Mouse (Mus musculus) MEL (cell line): Measurements from ENCODE around the gene Dph1. TPM values are rescaled to one million over a fixed set of nuclear protein-coding genes. Genes with fewer than 3 reads are reported as not detected.

Experiments used
- DNase-seq: peaks from one replicate; pipeline ENCODE4 v3.0.0; 2011; ENCODE audit warnings: low read depth, low spot score
- H3K27ac ChIP-seq: 2 replicates; pipeline ENCODE4 v1.5.1; 2012; ENCODE audit warnings: low read depth, mild to moderate bottlenecking, control low read depth, low read length, moderate library complexity; ENCODE audit not compliant: control insufficient read depth
- H3K27me3 ChIP-seq, 2 experiments: fragments of 150-350 bp in 1 of 2; sonication (generic) in 1 of 2; 2 replicates each; pipeline ENCODE4 v1.6.1; 2012; ENCODE audit warnings: low read length in 2 of 2, mild to moderate bottlenecking in 2 of 2, improper control_type of control experiment in 1 of 2, moderate library complexity in 1 of 2; ENCODE audit not compliant: insufficient read depth in 2 of 2, control insufficient read depth in 1 of 2
- H3K36me3 ChIP-seq, 2 experiments: 2 replicates each; pipeline ENCODE4 v1.6.1; 2012 to 2014; ENCODE audit warnings: low read length in 2 of 2, improper control_type of control experiment in 1 of 2, inconsistent platforms in 1 of 2, mild to moderate bottlenecking in 1 of 2; ENCODE audit not compliant: insufficient read depth in 2 of 2, control insufficient read depth in 1 of 2
- H3K4me1 ChIP-seq, 2 experiments: fragments of 150-350 bp in 1 of 2; sonication (generic) in 1 of 2; 2 replicates each; pipeline ENCODE4 v1.6.1; 2012; ENCODE audit warnings: low read length in 2 of 2, improper control_type of control experiment in 1 of 2, mild to moderate bottlenecking in 1 of 2; ENCODE audit not compliant: insufficient read depth in 2 of 2, control insufficient read depth in 1 of 2
- H3K4me3 ChIP-seq, 2 experiments: fragments of 150-350 bp in 1 of 2; sonication (generic) in 1 of 2; 2 replicates each; pipeline ENCODE4 v1.5.1; 2012; ENCODE audit warnings: low read depth in 2 of 2, low read length in 2 of 2, mild to moderate bottlenecking in 2 of 2, moderate library complexity in 2 of 2, control low read depth in 1 of 2, improper control_type of control experiment in 1 of 2; ENCODE audit not compliant: control insufficient read depth in 1 of 2, insufficient read depth in 1 of 2
- H3K79me2 ChIP-seq: 2 replicates; pipeline ENCODE4 v1.6.1; 2012; ENCODE audit warnings: mild to moderate bottlenecking, low read length, moderate library complexity; ENCODE audit not compliant: control insufficient read depth, poor library complexity, insufficient read depth
- H3K9ac ChIP-seq: 2 replicates; pipeline ENCODE4 v1.6.1; 2012; ENCODE audit warnings: low read depth, mild to moderate bottlenecking, control low read depth, low read length, moderate library complexity; ENCODE audit not compliant: control insufficient read depth, poor library complexity, severe bottlenecking
- H3K9me3 ChIP-seq: fragments of 150-350 bp; sonication (generic); replicated peaks from 2 replicates; pipeline ENCODE4 v1.6.1; 2012; ENCODE audit warnings: mild to moderate bottlenecking, low read length, improper control_type of control experiment, moderate library complexity; ENCODE audit not compliant: insufficient read depth
- CHD1 ChIP-seq: IDR thresholded peaks from 2 replicates; pipeline ENCODE4 v1.6.1; 2012; ENCODE audit warnings: low read depth, mild to moderate bottlenecking, inconsistent platforms, low read length, improper control_type of control experiment
- CHD2 ChIP-seq: IDR thresholded peaks from 2 replicates; pipeline ENCODE4 v1.6.1; 2011; ENCODE audit warnings: low read length, improper control_type of control experiment
- E2F4 ChIP-seq: IDR thresholded peaks from 2 replicates; pipeline ENCODE4 v1.6.1; 2011; ENCODE audit warnings: low read depth, low read length, improper control_type of control experiment, borderline replicate concordance
- ETS1 ChIP-seq: IDR thresholded peaks from 2 replicates; pipeline ENCODE4 v1.6.1; 2012; ENCODE audit warnings: low read depth, mild to moderate bottlenecking, inconsistent platforms, low read length, improper control_type of control experiment, moderate library complexity
- GABPA ChIP-seq: IDR thresholded peaks from 2 replicates; pipeline ENCODE4 v1.6.1; 2012; ENCODE audit warnings: low read depth, mild to moderate bottlenecking, inconsistent platforms, low read length, improper control_type of control experiment, moderate library complexity
- GATA1 ChIP-seq: IDR thresholded peaks from 2 replicates; pipeline ENCODE4 v1.6.1; 2011; ENCODE audit warnings: low read depth, low read length, improper control_type of control experiment
- KAT2A ChIP-seq: conservative IDR thresholded peaks from 2 replicates; pipeline ENCODE4 v1.6.1; 2012; ENCODE audit warnings: low read depth, low read length, improper control_type of control experiment, inconsistent platforms
- MAX ChIP-seq: IDR thresholded peaks from 2 replicates; pipeline ENCODE4 v1.6.1; 2011; ENCODE audit warnings: low read length, improper control_type of control experiment
- MXI1 ChIP-seq: IDR thresholded peaks from 2 replicates; pipeline ENCODE4 v1.6.1; 2011; ENCODE audit warnings: mild to moderate bottlenecking, low read depth, low read length, improper control_type of control experiment
- MYC ChIP-seq: IDR thresholded peaks from 2 replicates; pipeline ENCODE4 v1.6.1; 2011; ENCODE audit warnings: low read depth, mild to moderate bottlenecking, low read length, improper control_type of control experiment, moderate library complexity
- NRF1 ChIP-seq: IDR thresholded peaks from 2 replicates; pipeline ENCODE4 v1.6.1; 2014; ENCODE audit warnings: low read depth, mild to moderate bottlenecking, inconsistent platforms, low read length, improper control_type of control experiment, moderate library complexity; ENCODE audit not compliant: poor library complexity, insufficient read depth, severe bottlenecking
- POLR2AphosphoS2 ChIP-seq: IDR thresholded peaks from 2 replicates; pipeline ENCODE4 v1.6.1; 2011; ENCODE audit warnings: low read length, improper control_type of control experiment
- POLR2AphosphoS5 ChIP-seq: IDR thresholded peaks from 2 replicates; pipeline ENCODE4 v1.6.1; 2012; ENCODE audit warnings: low read depth, borderline replicate concordance, mild to moderate bottlenecking, inconsistent platforms, low read length, moderate library complexity, mixed read lengths
- RAD21 ChIP-seq: IDR thresholded peaks from 2 replicates; pipeline ENCODE4 v1.6.1; 2011; ENCODE audit warnings: mild to moderate bottlenecking, low read depth, low read length, improper control_type of control experiment
- SIN3A ChIP-seq: IDR thresholded peaks from 2 replicates; pipeline ENCODE4 v1.6.1; 2012; ENCODE audit warnings: low read length, improper control_type of control experiment, inconsistent platforms
- SMC3 ChIP-seq: IDR thresholded peaks from 2 replicates; pipeline ENCODE4 v1.6.1; 2011; ENCODE audit warnings: low read depth, low read length, improper control_type of control experiment
- TAL1 ChIP-seq: IDR thresholded peaks from 2 replicates; pipeline ENCODE4 v1.6.1; 2012; ENCODE audit warnings: mild to moderate bottlenecking, inconsistent platforms, low read length, moderate library complexity, mixed read lengths
- TBP ChIP-seq: IDR thresholded peaks from 2 replicates; pipeline ENCODE4 v1.8.0; 2011; ENCODE audit warnings: low read depth, low read length, improper control_type of control experiment
- USF1 ChIP-seq: IDR thresholded peaks from 2 replicates; pipeline ENCODE4 v1.6.1; 2014; ENCODE audit warnings: low read depth, mild to moderate bottlenecking, inconsistent platforms, low read length, improper control_type of control experiment, moderate library complexity
- USF2 ChIP-seq, 2 experiments: IDR thresholded peaks; 2 replicates each; pipeline ENCODE4 v1.6.1; 2011 to 2012; ENCODE audit warnings: improper control_type of control experiment in 2 of 2, low read length in 2 of 2, borderline replicate concordance in 1 of 2, inconsistent platforms in 1 of 2, low read depth in 1 of 2, mild to moderate bottlenecking in 1 of 2; ENCODE audit not compliant: insufficient read depth in 1 of 2
- ZNF384 ChIP-seq: IDR thresholded peaks from 2 replicates; pipeline ENCODE4 v1.6.1; 2012; ENCODE audit warnings: low read depth, mild to moderate bottlenecking, inconsistent platforms, low read length, improper control_type of control experiment
- polyA plus RNA-seq, 2 experiments: library from polyadenylated mRNA; stranded (reverse) in 1 of 2; unstranded in 1 of 2; fragments of >175 nt in 1 of 2; fragments of >200 nt in 1 of 2; gene quantifications; 2 replicates each; pipeline versions ENCODE4 v1.2.1 to v1.2.4; 2012; ENCODE audit warnings: low replicate concordance in 2 of 2, low read depth in 1 of 2; ENCODE audit not compliant: insufficient read length in 2 of 2, insufficient read depth in 1 of 2, missing spikeins in 1 of 2
- total RNA-seq: library from RNA; depleted of rRNA; stranded (reverse); fragments of 300-350 nt; gene quantifications from 2 replicates; pipeline ENCODE4 v1.2.3, GENCODE M21; 2012

The Dph1 gene
- total and polyA plus RNA-seq, 3 experiments: 58.4 to 59.5 TPM; not detected in 1

DNA sequence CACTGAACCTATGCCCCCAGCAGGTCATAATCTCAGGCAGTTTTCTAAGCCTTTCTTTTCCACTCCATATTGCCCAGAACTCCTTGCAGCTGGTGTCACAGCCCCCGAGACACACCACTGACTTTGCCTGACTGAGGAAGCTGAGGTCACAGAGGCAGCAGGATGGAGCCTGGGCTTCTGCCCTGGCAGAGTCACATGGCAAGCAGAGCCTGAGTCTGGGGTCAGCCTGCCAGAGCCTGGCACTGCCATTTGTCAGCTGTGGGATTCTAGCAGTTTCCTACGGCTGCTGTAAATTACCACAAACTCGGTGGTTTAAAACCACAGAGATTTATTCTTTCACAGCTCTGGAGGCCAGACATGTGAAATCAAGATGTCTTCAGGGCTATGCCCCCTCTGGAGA is 36.6 kb upstream of the Dph1 start:
- Histone ChIP-seq H3K36me3 (no peaks in the 10 kb centered on the region), H3K9ac (no peak overlapping the region), H3K79me2 (no peaks in the 10 kb centered on the region), H3K9me3 (no peaks in the 10 kb centered on the region), H3K27me3 (no peaks in the 10 kb centered on the region), H3K4me1 (peaks cover 0 to 6% of the 10 kb centered on the region in 2 experiments; a peak in 1 of 4 replicates), H3K4me3 (no peak overlapping the region), H3K27ac (no peak overlapping the region)
- DNase-seq: no peak
- no peak for TF ChIP-seq USF2 (IDR thresholded peaks at IDR 0.05; ENCODE audit: borderline replicate concordance in 1 of 2, insufficient read depth in 1 of 2, low read depth in 1 of 2, low read length in 2 of 2)
- TF ChIP-seq TBP: no peak
- TF ChIP-seq E2F4: no peak
- no peak for TF ChIP-seq NRF1
- TF ChIP-seq SIN3A: no peak
- TF ChIP-seq ETS1: no peak
- TF ChIP-seq CHD1: no peak
- TF ChIP-seq ZNF384: no peak
- TF ChIP-seq MXI1: no peak
- TF ChIP-seq USF1: no peak
- no peak for TF ChIP-seq SMC3
- no peak for TF ChIP-seq MAX
- no peak for TF ChIP-seq KAT2A
- no peak for TF ChIP-seq TAL1
- TF ChIP-seq RAD21: no peak
- TF ChIP-seq MYC: no peak
- no peak for TF ChIP-seq GATA1
- TF ChIP-seq GABPA: no peak
- TF ChIP-seq CHD2: no peak

- Histone ChIP-seq H3K9ac (no peak overlapping the region), H3K4me3 (no peak overlapping the region), H3K36me3 (no peaks in the 10 kb centered on the region), H3K27ac (no peak overlapping the region), H3K4me1 (no peaks in the 10 kb centered on the region), H3K9me3 (no peaks in the 10 kb centered on the region), H3K27me3 (no peaks in the 10 kb centered on the region), H3K79me2 (no peaks in the 10 kb centered on the region)
- TF ChIP-seq POLR2AphosphoS5 (no peak), MAX (no peak), TAL1 (no peak), POLR2AphosphoS2 (no peak)
- DNase-seq: no peak
Measured at GRCm38 (mm10) chr11:75224835-75225234, 33.8 kb upstream of the Dph1 start.
